Mouse (Mus musculus): ENCODE data around the gene Kif6. TPM values are rescaled to one million over a fixed set of nuclear protein-coding genes. Genes with fewer than 3 reads are reported as not detected.

Kif6 gene
- total RNA-seq, 2 experiments from 2014 or later = 1.9 to 2.1 TPM

DNA sequence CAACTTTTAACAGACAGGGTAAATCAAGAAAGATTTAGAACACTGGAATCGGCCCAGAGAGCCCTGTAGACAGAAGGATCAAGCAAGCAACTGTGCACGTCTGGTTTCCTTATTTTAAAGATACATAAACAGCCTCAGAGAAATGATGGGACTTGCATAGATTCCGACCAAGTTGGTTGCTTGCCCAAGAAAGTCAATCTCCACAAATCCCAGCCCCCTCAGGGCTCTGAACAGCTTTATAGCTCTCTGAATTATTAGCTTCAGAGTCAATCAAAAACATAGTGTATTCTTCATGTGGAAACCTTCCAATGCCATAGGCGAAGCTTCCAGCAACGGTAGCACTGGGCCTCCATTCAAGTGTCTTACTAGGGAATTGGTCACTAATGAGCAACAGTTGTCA is 127.0 kb downstream of the Kif6 start:
- intact Hi-C loops (cut with DNase I) = no loop called here
- TF ChIP-seq CTCF (IDR thresholded peaks at IDR 0.05) = no peak
- Histone ChIP-seq H3K4me3 (no peak overlapping the region), H3K27ac (no peak overlapping the region)
- no peak for DNase-seq (ENCODE audit: extremely low spot score in 1 of 2, low spot score in 2 of 2)

DNA sequence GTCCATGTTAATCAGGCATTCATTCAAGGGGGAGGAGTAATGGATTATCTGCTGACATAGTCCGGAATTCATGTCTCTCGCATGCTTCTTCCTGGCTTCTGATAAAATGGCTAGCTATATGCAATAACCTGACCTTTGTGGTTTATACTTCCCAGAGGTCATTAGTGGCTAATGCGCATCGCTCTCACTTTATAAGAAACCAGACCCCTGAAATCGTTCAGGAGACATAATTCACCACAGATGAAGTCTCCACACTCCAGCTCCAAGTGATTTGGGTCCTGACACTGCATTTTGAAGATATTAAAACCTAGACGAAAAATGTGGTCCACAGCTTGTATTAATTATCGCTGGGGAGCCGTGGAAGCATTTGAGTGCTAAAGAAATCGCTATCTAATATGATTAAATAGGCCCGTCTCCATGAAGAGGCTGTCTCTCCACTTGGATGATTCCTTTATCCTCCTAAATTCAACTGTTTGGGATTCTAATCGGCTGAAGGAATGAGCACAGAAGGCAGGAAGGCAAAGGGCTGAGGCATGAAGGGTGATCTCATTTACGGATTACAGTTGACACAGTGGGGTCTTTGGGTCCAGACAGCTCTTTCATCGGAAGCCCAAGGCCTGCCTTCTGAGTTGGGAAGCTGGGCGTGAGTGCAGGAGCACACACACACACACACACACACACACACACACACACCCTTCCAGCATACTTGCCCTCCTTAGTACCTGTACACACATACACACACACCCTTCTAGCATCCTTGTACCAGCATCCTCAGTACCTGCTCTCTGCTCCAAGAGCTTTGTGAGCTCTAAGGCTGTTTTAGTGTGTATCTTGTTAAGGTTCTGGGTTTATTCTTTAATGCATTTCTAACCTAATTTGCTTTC is 128.9 kb downstream of the Kif6 start:
- no peak for TF ChIP-seq CTCF (IDR thresholded peaks at IDR 0.05)
- no peak overlapping the region for H3K27ac ChIP-seq
- intact Hi-C loops (cut with DNase I) = no loop called here

DNA sequence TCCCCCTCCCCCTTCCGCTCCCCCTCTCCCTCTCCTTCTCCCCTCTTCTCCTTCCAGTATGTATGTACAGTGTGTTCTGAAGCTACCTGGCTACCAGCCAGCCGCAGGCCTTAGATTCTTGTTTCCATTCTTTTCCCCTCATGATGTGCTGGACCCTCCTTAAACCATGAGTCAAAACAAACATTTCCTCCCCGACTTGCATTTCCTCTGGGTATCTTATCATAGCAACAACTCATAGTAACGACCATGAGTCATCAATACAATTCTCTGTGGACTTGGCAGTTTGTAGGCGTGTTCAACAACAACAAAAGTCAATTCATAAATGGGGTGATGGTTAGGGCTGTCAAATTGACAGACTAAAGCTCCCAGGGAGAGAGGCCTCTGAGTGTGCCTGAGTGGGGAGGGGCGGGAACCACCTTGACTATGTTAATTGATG is 136.0 kb downstream of the Kif6 start:
- no peak for DNase-seq (ENCODE audit: extremely low spot score in 1 of 2, low spot score in 2 of 2)
- intact Hi-C loops (cut with DNase I) = no loop called here
- Histone ChIP-seq H3K27ac (no peak overlapping the region), H3K4me3 (no peak overlapping the region)
- no peak for TF ChIP-seq CTCF (IDR thresholded peaks at IDR 0.05)

More for the DNA sequence above, 128.9 kb downstream of the Kif6 start:
- H3K4me3 ChIP-seq = no peak overlapping the region
- no peak for DNase-seq (ENCODE audit: extremely low spot score in 1 of 2, low spot score in 2 of 2)

DNA sequence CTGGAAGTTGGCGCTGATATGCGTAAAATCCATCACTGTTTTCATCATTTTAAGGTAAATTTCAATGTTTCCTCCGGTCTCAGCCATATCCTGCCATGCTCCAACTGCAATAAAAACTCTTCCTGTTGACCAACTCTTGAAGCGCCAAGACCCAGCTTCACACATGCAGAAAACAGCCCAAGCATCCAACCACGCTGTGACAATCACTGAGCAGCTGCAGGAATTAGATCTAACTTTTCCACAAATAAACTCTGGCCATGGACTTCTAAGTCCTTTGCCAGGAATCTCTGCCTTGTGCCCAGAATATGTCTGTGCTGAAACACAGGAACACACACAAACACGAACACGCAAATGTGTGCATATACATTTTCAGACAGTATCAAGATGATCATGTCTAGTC is 138.9 kb downstream of the Kif6 start:
- Histone ChIP-seq H3K27ac (no peak overlapping the region), H3K4me3 (no peak overlapping the region)
- no peak for TF ChIP-seq CTCF (IDR thresholded peaks at IDR 0.05)
- intact Hi-C loops (cut with DNase I) = no loop called here
- no peak for DNase-seq (ENCODE audit: extremely low spot score in 1 of 2, low spot score in 2 of 2)

DNA sequence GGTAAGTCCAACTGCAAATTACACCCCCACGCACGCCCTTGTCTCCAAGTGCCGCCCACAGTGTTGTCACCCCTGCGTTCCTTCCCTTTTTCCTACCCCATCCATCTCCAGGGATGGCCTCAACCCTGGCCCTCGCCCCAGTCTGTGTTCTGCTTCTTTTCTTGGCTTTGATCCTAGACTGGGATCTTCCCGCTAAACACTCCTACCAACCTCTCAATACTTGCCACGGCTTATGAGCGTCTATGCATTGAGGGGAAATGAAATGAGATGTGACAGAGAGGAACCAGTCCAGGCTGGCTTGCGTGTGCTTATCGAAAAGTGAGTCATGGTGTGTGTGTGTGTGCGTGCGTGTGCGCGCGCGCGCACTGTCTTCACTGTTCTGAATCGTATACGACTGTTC is 141.9 kb downstream of the Kif6 start:
- intact Hi-C loops (cut with DNase I) = no loop called here
- Histone ChIP-seq H3K27ac (no peak overlapping the region), H3K4me3 (no peak overlapping the region)
- no peak for TF ChIP-seq CTCF (IDR thresholded peaks at IDR 0.05)
- no peak for DNase-seq (ENCODE audit: extremely low spot score in 1 of 2, low spot score in 2 of 2)

GRCm38 (mm10) chr17:49759047-49759446 is 144.1 kb downstream of the Kif6 start:
- H3K4me3 ChIP-seq = no peak overlapping the region
- DNase-seq (ENCODE audit: extremely low spot score in 1 of 2, low spot score in 2 of 2) = no peak
- peak; percentile 29 for TF ChIP-seq CTCF (IDR thresholded peaks at IDR 0.05)
- no peak overlapping the region for H3K27ac ChIP-seq
- intact Hi-C loops (cut with DNase I) = no loop called here

DNA sequence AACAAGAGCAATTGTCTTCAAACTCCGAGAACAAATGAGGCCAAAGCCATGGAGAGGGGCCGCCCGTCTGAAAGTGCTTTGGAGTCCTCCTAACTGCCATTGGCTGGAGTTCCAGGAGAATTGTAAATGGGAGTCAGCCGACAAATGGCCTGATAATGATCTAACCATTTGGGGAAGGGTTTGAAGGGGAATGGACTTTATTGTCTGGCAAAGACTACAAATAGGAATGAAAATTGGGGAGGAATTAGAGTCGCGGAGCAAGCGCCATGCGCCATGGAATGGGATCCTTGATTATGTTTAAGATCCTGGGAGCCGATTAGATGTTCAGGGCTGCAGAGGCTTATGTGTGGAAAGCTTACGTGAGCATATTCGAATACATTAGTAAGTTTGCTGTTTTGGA is 146.3 kb downstream of the Kif6 start:
- intact Hi-C loops (cut with DNase I) = no loop called here
- Histone ChIP-seq H3K4me3 (no peak overlapping the region), H3K27ac (no peak overlapping the region)
- TF ChIP-seq CTCF (IDR thresholded peaks at IDR 0.05) = no peak
- no peak for DNase-seq (ENCODE audit: extremely low spot score in 1 of 2, low spot score in 2 of 2)

GRCm38 (mm10) chr17:49761838-49762237 is 146.9 kb downstream of the Kif6 start:
- intact Hi-C loops (cut with DNase I) = no loop called here
- DNase-seq (ENCODE audit: extremely low spot score in 1 of 2, low spot score in 2 of 2) = no peak
- no peak for TF ChIP-seq CTCF (IDR thresholded peaks at IDR 0.05)

GRCm38 (mm10) chr17:49764963-49765362 is 150.0 kb downstream of the Kif6 start:
- no peak for TF ChIP-seq CTCF (IDR thresholded peaks at IDR 0.05)
- intact Hi-C loops (cut with DNase I) = no loop called here
- no peak for DNase-seq (ENCODE audit: extremely low spot score in 1 of 2, low spot score in 2 of 2)
- Histone ChIP-seq H3K27ac (no peak overlapping the region), H3K4me3 (no peak overlapping the region)

More at GRCm38 (mm10) chr17:49761838-49762237, 146.9 kb downstream of the Kif6 start:
- no peak overlapping the region for H3K4me3 ChIP-seq
- H3K27ac ChIP-seq = no peak overlapping the region

DNA sequence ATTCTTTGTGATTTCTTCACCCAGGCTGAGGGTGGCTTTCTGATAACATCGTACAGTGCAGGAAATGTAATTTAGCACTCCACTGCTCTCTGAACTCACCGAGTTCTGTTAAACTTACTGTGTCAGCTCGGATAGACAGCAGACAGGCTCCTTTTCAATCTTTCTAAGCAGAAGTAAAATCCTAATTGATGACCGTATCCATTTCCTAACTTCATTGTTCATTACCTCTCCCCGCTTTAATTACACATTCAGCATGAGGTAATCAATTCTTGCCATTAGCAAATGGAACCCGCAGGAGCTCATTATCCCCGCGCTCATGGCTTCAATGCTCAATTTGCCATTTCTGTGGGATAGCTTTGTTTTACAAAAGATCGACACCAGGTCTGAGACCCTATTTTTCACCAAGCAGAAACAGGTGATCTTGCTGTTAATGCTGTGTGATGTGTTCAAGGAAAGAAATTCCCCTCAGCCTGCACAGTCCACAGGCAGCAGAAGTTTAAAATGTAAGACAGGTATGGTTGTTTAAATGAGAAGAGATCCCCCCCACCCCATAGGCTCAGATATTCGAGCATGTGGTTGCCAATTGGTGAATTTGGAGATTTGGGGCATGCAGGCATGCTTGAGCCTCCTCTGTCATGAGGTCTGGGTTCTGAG is 152.9 kb downstream of the Kif6 start:
- DNase-seq (ENCODE audit: extremely low spot score in 1 of 2, low spot score in 2 of 2) = no peak
- intact Hi-C loops (cut with DNase I) = no loop called here
- H3K27ac ChIP-seq = no peak overlapping the region
- H3K4me3 ChIP-seq = no peak overlapping the region
- TF ChIP-seq CTCF (IDR thresholded peaks at IDR 0.05) = no peak

DNA sequence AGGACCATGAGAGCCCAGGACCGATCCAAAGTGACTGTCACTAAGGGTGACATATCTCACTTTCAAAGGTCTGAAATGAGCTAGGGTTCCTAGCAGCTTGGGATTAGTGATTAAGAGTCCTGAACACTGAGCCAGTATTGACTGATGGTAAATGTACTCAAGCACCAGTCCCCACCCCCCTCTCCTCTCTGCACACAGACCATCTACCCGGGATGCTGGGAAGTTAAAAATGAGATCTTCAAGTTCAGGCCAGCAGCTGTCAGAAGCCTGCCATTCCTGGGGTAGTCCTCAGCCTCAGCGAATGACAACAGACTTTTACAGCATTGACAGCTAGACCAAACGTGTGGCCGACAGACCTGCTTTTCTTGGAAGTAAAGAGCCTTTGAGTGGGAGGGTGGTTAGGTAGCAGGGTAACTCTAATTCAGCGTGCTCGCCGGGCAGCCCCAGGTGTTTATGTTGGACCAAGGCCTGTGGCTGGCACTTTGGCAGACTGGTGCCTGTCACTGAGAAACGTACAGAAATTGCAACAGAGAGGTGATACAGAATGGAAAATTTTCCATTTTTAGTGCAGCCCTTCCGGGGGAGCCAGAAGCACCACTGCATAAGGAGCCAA is 156.9 kb downstream of the Kif6 start:
- intact Hi-C loops (cut with DNase I) = no loop called here
- no peak for TF ChIP-seq CTCF (IDR thresholded peaks at IDR 0.05)
- DNase-seq (ENCODE audit: extremely low spot score in 1 of 2, low spot score in 2 of 2) = no peak
- no peak overlapping the region for H3K4me3 ChIP-seq
- H3K27ac ChIP-seq = no peak overlapping the region

All from left cerebral cortex, adult 2 months (tissue).